Mouse (Mus musculus) erythroblast, embryonic 14.5 days (primary cell): Measurements from ENCODE around the gene Zmym6.

Experiments used
- GATA1 ChIP-seq: IDR thresholded peaks from 2 replicates; pipeline ENCODE4 v1.6.1; 2012; ENCODE audit warnings: low read length, inconsistent platforms, mixed read lengths
- TAL1 ChIP-seq: IDR thresholded peaks from 3 replicates; pipeline ENCODE4 v1.6.1; 2012; ENCODE audit warnings: low read length, inconsistent platforms, mixed read lengths

- TF ChIP-seq GATA1: no peak
- TF ChIP-seq TAL1: no peak
Observed at GRCm38 (mm10) chr4:127168211-127168913, 91.2 kb downstream of the Zmym6 start.
